Mouse (Mus musculus): ENCODE measurements around the gene Abcf2. TPM values are rescaled to one million over a fixed set of nuclear protein-coding genes. Genes with fewer than 3 reads are reported as not detected.

The Abcf2 gene
- polyA plus RNA-seq, 1 experiment = 101 TPM

- H3K4me3 ChIP-seq (replicated peaks; ENCODE audit: insufficient read depth, low read depth, low read length) = no peak overlapping the region
- TF ChIP-seq CTCF (IDR thresholded peaks at IDR 0.05; ENCODE audit: borderline replicate concordance, insufficient read depth, low read depth, low read length) (no peak), POLR2A (IDR thresholded peaks at IDR 0.05; ENCODE audit: borderline replicate concordance, insufficient read depth, low read length) (no peak)
- no peak for DNase-seq
- H3K27ac ChIP-seq (ENCODE audit: insufficient read depth, low read length) = no peak overlapping the region
- H3K4me1 ChIP-seq (ENCODE audit: control insufficient read depth, insufficient read depth, low read length) = peaks cover 18% of the 10 kb centered on the region
- 89% methylated on average over 5 of the region's 5 CpGs for WGBS
- H3K27me3 ChIP-seq (ENCODE audit: control insufficient read depth, insufficient read depth, low read length) = no peaks in the 10 kb centered on the region
These were observed 17.1 kb upstream of the Abcf2 start for GRCm38 (mm10) chr5:24594346-24594745.

GRCm38 (mm10) chr5:24593928-24594327 lies 16.7 kb upstream of the Abcf2 start:
- H3K27me3 ChIP-seq (ENCODE audit: control insufficient read depth, insufficient read depth, low read length) = no peaks in the 10 kb centered on the region
- TF ChIP-seq CTCF (IDR thresholded peaks at IDR 0.05; ENCODE audit: borderline replicate concordance, insufficient read depth, low read depth, low read length) (no peak), POLR2A (IDR thresholded peaks at IDR 0.05; ENCODE audit: borderline replicate concordance, insufficient read depth, low read length) (no peak)
- no peak overlapping the region for H3K4me3 ChIP-seq (replicated peaks; ENCODE audit: insufficient read depth, low read depth, low read length)
- H3K4me1 ChIP-seq (ENCODE audit: control insufficient read depth, insufficient read depth, low read length) = peaks cover 16% of the 10 kb centered on the region
- no peak for DNase-seq
- H3K27ac ChIP-seq (ENCODE audit: insufficient read depth, low read length) = no peak overlapping the region
- 65% methylated on average over 10 of the region's 10 CpGs for WGBS

- peaks cover 17% of the 10 kb centered on the region for H3K4me1 ChIP-seq (ENCODE audit: control insufficient read depth, insufficient read depth, low read length)
- H3K4me3 ChIP-seq (replicated peaks; ENCODE audit: insufficient read depth, low read depth, low read length) = no peak overlapping the region
- TF ChIP-seq POLR2A (IDR thresholded peaks at IDR 0.05; ENCODE audit: borderline replicate concordance, insufficient read depth, low read length) (no peak), CTCF (IDR thresholded peaks at IDR 0.05; ENCODE audit: borderline replicate concordance, insufficient read depth, low read depth, low read length) (no peak)
- WGBS = 82% methylated on average over 10 of the region's 10 CpGs
- H3K27ac ChIP-seq (ENCODE audit: insufficient read depth, low read length) = no peak overlapping the region
- H3K27me3 ChIP-seq (ENCODE audit: control insufficient read depth, insufficient read depth, low read length) = no peaks in the 10 kb centered on the region
- no peak for DNase-seq
These were observed 16.0 kb upstream of the Abcf2 start for GRCm38 (mm10) chr5:24593230-24593629.

GRCm38 (mm10) chr5:24592471-24593160 lies 15.3 kb upstream of the Abcf2 start:
- WGBS = 77% methylated on average over 21 of the region's 21 CpGs
- TF ChIP-seq POLR2A (IDR thresholded peaks at IDR 0.05; ENCODE audit: borderline replicate concordance, insufficient read depth, low read length) = no peak
- TF ChIP-seq CTCF (IDR thresholded peaks at IDR 0.05; ENCODE audit: borderline replicate concordance, insufficient read depth, low read depth, low read length) = no peak
- DNase-seq = no peak
- Histone ChIP-seq H3K4me1 (ENCODE audit: control insufficient read depth, insufficient read depth, low read length) (peaks cover 21% of the 10 kb centered on the region), H3K27ac (ENCODE audit: insufficient read depth, low read length) (no peak overlapping the region), H3K27me3 (ENCODE audit: control insufficient read depth, insufficient read depth, low read length) (no peaks in the 10 kb centered on the region), H3K4me3 (replicated peaks; ENCODE audit: insufficient read depth, low read depth, low read length) (no peak overlapping the region)

GRCm38 (mm10) chr5:24591796-24592470 lies 14.7 kb upstream of the Abcf2 start:
- no peak for DNase-seq
- no peaks in the 10 kb centered on the region for H3K27me3 ChIP-seq (ENCODE audit: control insufficient read depth, insufficient read depth, low read length)
- peaks cover 22% of the 10 kb centered on the region for H3K4me1 ChIP-seq (ENCODE audit: control insufficient read depth, insufficient read depth, low read length)
- WGBS = 69% methylated on average over 24 of the region's 24 CpGs
- H3K27ac ChIP-seq (ENCODE audit: insufficient read depth, low read length) = no peak overlapping the region
- TF ChIP-seq CTCF (IDR thresholded peaks at IDR 0.05; ENCODE audit: borderline replicate concordance, insufficient read depth, low read depth, low read length) (no peak), POLR2A (IDR thresholded peaks at IDR 0.05; ENCODE audit: borderline replicate concordance, insufficient read depth, low read length) (no peak)
- no peak overlapping the region for H3K4me3 ChIP-seq (replicated peaks; ENCODE audit: insufficient read depth, low read depth, low read length)

GRCm38 (mm10) chr5:24591268-24591721 lies 14.0 kb upstream of the Abcf2 start:
- Histone ChIP-seq H3K27me3 (ENCODE audit: control insufficient read depth, insufficient read depth, low read length) (no peaks in the 10 kb centered on the region), H3K4me1 (ENCODE audit: control insufficient read depth, insufficient read depth, low read length) (peaks cover 15% of the 10 kb centered on the region), H3K27ac (ENCODE audit: insufficient read depth, low read length) (no peak overlapping the region), H3K4me3 (replicated peaks; ENCODE audit: insufficient read depth, low read depth, low read length) (no peak overlapping the region)
- TF ChIP-seq POLR2A (IDR thresholded peaks at IDR 0.05; ENCODE audit: borderline replicate concordance, insufficient read depth, low read length) (no peak), CTCF (IDR thresholded peaks at IDR 0.05; ENCODE audit: borderline replicate concordance, insufficient read depth, low read depth, low read length) (no peak)
- DNase-seq = no peak
- WGBS = 44% methylated on average over 23 of the region's 23 CpGs

GRCm38 (mm10) chr5:24589511-24590500 lies 12.5 kb upstream of the Abcf2 start:
- H3K27ac ChIP-seq (ENCODE audit: insufficient read depth, low read length) = no peak overlapping the region
- 85% methylated on average over 20 of the region's 20 CpGs for WGBS
- H3K4me3 ChIP-seq (replicated peaks; ENCODE audit: insufficient read depth, low read depth, low read length) = no peak overlapping the region
- H3K4me1 ChIP-seq (ENCODE audit: control insufficient read depth, insufficient read depth, low read length) = peaks cover 13% of the 10 kb centered on the region
- TF ChIP-seq CTCF (IDR thresholded peaks at IDR 0.05; ENCODE audit: borderline replicate concordance, insufficient read depth, low read depth, low read length) = no peak
- TF ChIP-seq POLR2A (IDR thresholded peaks at IDR 0.05; ENCODE audit: borderline replicate concordance, insufficient read depth, low read length) = no peak
- DNase-seq = no peak
- H3K27me3 ChIP-seq (ENCODE audit: control insufficient read depth, insufficient read depth, low read length) = no peaks in the 10 kb centered on the region

All from cerebellum, adult 2 months (tissue).